Mouse (Mus musculus): Measurements from ENCODE around the gene Grm3. TPM values are rescaled to one million over a fixed set of nuclear protein-coding genes. Genes with fewer than 3 reads are reported as not detected.

The Grm3 gene
- polyA plus RNA-seq (2012; ENCODE audit: insufficient read depth, insufficient read length, missing spikeins) = not detected in 2 replicates

GRCm38 (mm10) chr5:9724956-9725600, at the start of gene Grm3:
TSS of gene Grm3 (minus strand) at chr5:9725170.
- 0 out of 2 replicates have a peak within 1 kb of the TSS, but pooled peaks have one; percentile 3 for H3K4me3 ChIP-seq (ENCODE audit: insufficient read depth, low read length)
- TF ChIP-seq POLR2A (IDR thresholded peaks at IDR 0.05; ENCODE audit: borderline replicate concordance, low read depth, low read length) (no peak), CTCF (IDR thresholded peaks at IDR 0.05; ENCODE audit: low read depth, low read length) (no peak)

GRCm38 (mm10) chr5:9755751-9756150, 30.8 kb upstream of the Grm3 start:
- Histone ChIP-seq H3K4me3 (ENCODE audit: insufficient read depth, low read length) (no peak overlapping the region), H3K4me1 (ENCODE audit: control insufficient read depth, insufficient read depth, low read length) (no peaks in the 10 kb centered on the region), H3K27ac (ENCODE audit: insufficient read depth, low read depth, low read length) (no peak overlapping the region)
- TF ChIP-seq CTCF (IDR thresholded peaks at IDR 0.05; ENCODE audit: low read depth, low read length) = no peak
- no peak for TF ChIP-seq POLR2A (IDR thresholded peaks at IDR 0.05; ENCODE audit: borderline replicate concordance, low read depth, low read length)

More at GRCm38 (mm10) chr5:9724956-9725600, at the start of gene Grm3:
- H3K27ac ChIP-seq (ENCODE audit: insufficient read depth, low read depth, low read length) = no peak within 1 kb of the TSS
- no peaks in the 10 kb centered on the region for H3K4me1 ChIP-seq (ENCODE audit: control insufficient read depth, insufficient read depth, low read length)

GRCm38 (mm10) chr5:9748184-9748583, 23.2 kb upstream of the Grm3 start:
- Histone ChIP-seq H3K4me3 (ENCODE audit: insufficient read depth, low read length) (no peak overlapping the region), H3K27ac (ENCODE audit: insufficient read depth, low read depth, low read length) (no peak overlapping the region), H3K4me1 (ENCODE audit: control insufficient read depth, insufficient read depth, low read length) (no peaks in the 10 kb centered on the region)
- TF ChIP-seq CTCF (IDR thresholded peaks at IDR 0.05; ENCODE audit: low read depth, low read length) = no peak
- TF ChIP-seq POLR2A (IDR thresholded peaks at IDR 0.05; ENCODE audit: borderline replicate concordance, low read depth, low read length) = no peak

- TF ChIP-seq POLR2A (IDR thresholded peaks at IDR 0.05; ENCODE audit: borderline replicate concordance, low read depth, low read length) (no peak), CTCF (IDR thresholded peaks at IDR 0.05; ENCODE audit: low read depth, low read length) (no peak)
- no peak overlapping the region for H3K4me3 ChIP-seq (ENCODE audit: insufficient read depth, low read length)
- H3K4me1 ChIP-seq (ENCODE audit: control insufficient read depth, insufficient read depth, low read length) = no peaks in the 10 kb centered on the region
- no peak overlapping the region for H3K27ac ChIP-seq (ENCODE audit: insufficient read depth, low read depth, low read length)
Observed at GRCm38 (mm10) chr5:9744120-9744519, 19.1 kb upstream of the Grm3 start.

- H3K27ac ChIP-seq (ENCODE audit: insufficient read depth, low read depth, low read length) = no peak overlapping the region
- 0 out of 2 replicates have a peak overlapping the region, but pooled peaks have one; percentile 3 for H3K4me3 ChIP-seq (ENCODE audit: insufficient read depth, low read length)
- no peaks in the 10 kb centered on the region for H3K4me1 ChIP-seq (ENCODE audit: control insufficient read depth, insufficient read depth, low read length)
- TF ChIP-seq CTCF (IDR thresholded peaks at IDR 0.05; ENCODE audit: low read depth, low read length) (no peak), POLR2A (IDR thresholded peaks at IDR 0.05; ENCODE audit: borderline replicate concordance, low read depth, low read length) (no peak)
Observed at GRCm38 (mm10) chr5:9725601-9726268, 765 bp upstream of the Grm3 start.

- no peak for TF ChIP-seq CTCF (IDR thresholded peaks at IDR 0.05; ENCODE audit: low read depth, low read length)
- TF ChIP-seq POLR2A (IDR thresholded peaks at IDR 0.05; ENCODE audit: borderline replicate concordance, low read depth, low read length) = no peak
- H3K4me3 ChIP-seq (ENCODE audit: insufficient read depth, low read length) = no peak overlapping the region
- no peaks in the 10 kb centered on the region for H3K4me1 ChIP-seq (ENCODE audit: control insufficient read depth, insufficient read depth, low read length)
- no peak overlapping the region for H3K27ac ChIP-seq (ENCODE audit: insufficient read depth, low read depth, low read length)
Observed at GRCm38 (mm10) chr5:9724287-9724955, 549 bp downstream of the Grm3 start.

GRCm38 (mm10) chr5:9721136-9721535, 3.8 kb downstream of the Grm3 start:
- no peaks in the 10 kb centered on the region for H3K4me1 ChIP-seq (ENCODE audit: control insufficient read depth, insufficient read depth, low read length)
- no peak for TF ChIP-seq POLR2A (IDR thresholded peaks at IDR 0.05; ENCODE audit: borderline replicate concordance, low read depth, low read length)
- no peak for TF ChIP-seq CTCF (IDR thresholded peaks at IDR 0.05; ENCODE audit: low read depth, low read length)
- H3K27ac ChIP-seq (ENCODE audit: insufficient read depth, low read depth, low read length) = no peak overlapping the region
- no peak overlapping the region for H3K4me3 ChIP-seq (ENCODE audit: insufficient read depth, low read length)

GRCm38 (mm10) chr5:9716295-9716694, 8.7 kb downstream of the Grm3 start:
- TF ChIP-seq POLR2A (IDR thresholded peaks at IDR 0.05; ENCODE audit: borderline replicate concordance, low read depth, low read length) (no peak), CTCF (IDR thresholded peaks at IDR 0.05; ENCODE audit: low read depth, low read length) (no peak)
- no peaks in the 10 kb centered on the region for H3K4me1 ChIP-seq (ENCODE audit: control insufficient read depth, insufficient read depth, low read length)

GRCm38 (mm10) chr5:9707096-9707495, 17.9 kb downstream of the Grm3 start:
- no peak overlapping the region for H3K27ac ChIP-seq (ENCODE audit: insufficient read depth, low read depth, low read length)
- no peak overlapping the region for H3K4me3 ChIP-seq (ENCODE audit: insufficient read depth, low read length)
- no peaks in the 10 kb centered on the region for H3K4me1 ChIP-seq (ENCODE audit: control insufficient read depth, insufficient read depth, low read length)
- TF ChIP-seq POLR2A (IDR thresholded peaks at IDR 0.05; ENCODE audit: borderline replicate concordance, low read depth, low read length) (no peak), CTCF (IDR thresholded peaks at IDR 0.05; ENCODE audit: low read depth, low read length) (no peak)

More at GRCm38 (mm10) chr5:9716295-9716694, 8.7 kb downstream of the Grm3 start:
- no peak overlapping the region for H3K4me3 ChIP-seq (ENCODE audit: insufficient read depth, low read length)
- H3K27ac ChIP-seq (ENCODE audit: insufficient read depth, low read depth, low read length) = no peak overlapping the region

Measured in bone marrow macrophage, adult 2 months (primary cell).